Mouse (Mus musculus) megakaryocyte, embryonic 14.5 days (primary cell): Measurements from ENCODE around the gene Cryzl2. TPM values are rescaled to one million over a fixed set of nuclear protein-coding genes. Genes with fewer than 3 reads are reported as not detected.
A peak's percentile ranks its signal among the peaks of the same experiment; 100 is the strongest.

Experiments
- H3K27me3 ChIP-seq: replicated peaks from 2 replicates; pipeline ENCODE3; 2012; ENCODE audit warnings: inconsistent platforms
- H3K36me3 ChIP-seq: replicated peaks from 2 replicates; pipeline ENCODE3; 2012; ENCODE audit warnings: low read length, inconsistent platforms, mixed read lengths
- H3K4me1 ChIP-seq: 2 replicates; pipeline ENCODE4 v1.6.1; 2012; ENCODE audit warnings: inconsistent platforms
- H3K4me3 ChIP-seq: replicated peaks from 2 replicates; pipeline ENCODE3; 2012; ENCODE audit warnings: moderate library complexity, mild to moderate bottlenecking, inconsistent platforms
- H3K9me3 ChIP-seq: 2 replicates; pipeline ENCODE4 v1.6.1; 2012; ENCODE audit warnings: inconsistent platforms
- FLI1 ChIP-seq: IDR thresholded peaks from 2 replicates; pipeline ENCODE4 v1.6.1; 2012; ENCODE audit warnings: low read length, inconsistent platforms, mixed read lengths
- GATA1 ChIP-seq: IDR thresholded peaks from 3 replicates; pipeline ENCODE4 v1.6.1; 2012; ENCODE audit warnings: mixed read lengths, low read length, inconsistent platforms, borderline replicate concordance
- polyA plus RNA-seq: library from polyadenylated mRNA; stranded (reverse); fragments of >175 nt; gene quantifications from 2 replicates; pipeline ENCODE4 v1.2.3, GENCODE M21; 2012; ENCODE audit warnings: low replicate concordance; ENCODE audit not compliant: insufficient read depth

Cryzl2 gene
- polyA plus RNA-seq, 1 experiment = 2.2 TPM

DNA sequence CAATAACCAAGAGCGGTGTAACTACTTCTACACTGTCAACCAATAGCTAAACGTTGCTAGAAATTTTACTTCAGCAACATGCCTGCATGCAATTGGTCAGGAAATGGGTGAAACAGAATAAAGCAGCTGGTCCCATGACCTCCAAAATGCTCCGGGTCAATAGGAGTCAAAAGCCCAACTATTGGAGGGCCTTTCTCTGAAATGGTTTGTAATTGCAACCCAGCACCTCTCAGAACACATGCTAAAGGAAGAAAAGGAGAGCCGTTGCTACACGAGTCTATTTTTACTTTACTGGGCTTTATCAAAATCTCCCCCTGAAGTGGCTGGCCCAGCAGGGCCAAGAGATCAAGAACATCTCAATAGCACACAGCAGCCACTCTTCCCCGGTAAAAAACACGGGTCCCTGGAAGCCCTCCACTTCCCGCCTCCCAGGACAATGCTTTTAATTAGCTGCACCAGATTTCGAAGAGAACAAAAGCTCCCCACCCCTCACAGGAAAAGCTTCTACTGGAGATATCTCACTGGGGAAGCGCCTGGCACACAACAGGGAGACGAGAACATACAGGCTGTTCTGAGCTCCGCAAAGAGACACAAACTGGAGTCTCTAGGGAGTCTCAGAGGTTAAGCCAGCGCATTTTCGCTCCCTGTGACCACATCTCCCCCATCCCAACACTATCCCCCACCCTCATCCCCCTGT lies 15.2 kb upstream of the Cryzl2 start:
- Histone ChIP-seq H3K4me3 (peak overlapping the region; percentile 74), H3K4me1 (peaks cover 32% of the 10 kb centered on the region), H3K27me3 (no peaks in the 10 kb centered on the region), H3K9me3 (no peaks in the 10 kb centered on the region), H3K36me3 (no peaks in the 10 kb centered on the region)
- TF ChIP-seq GATA1 = no peak
- TF ChIP-seq FLI1 = no peak

DNA sequence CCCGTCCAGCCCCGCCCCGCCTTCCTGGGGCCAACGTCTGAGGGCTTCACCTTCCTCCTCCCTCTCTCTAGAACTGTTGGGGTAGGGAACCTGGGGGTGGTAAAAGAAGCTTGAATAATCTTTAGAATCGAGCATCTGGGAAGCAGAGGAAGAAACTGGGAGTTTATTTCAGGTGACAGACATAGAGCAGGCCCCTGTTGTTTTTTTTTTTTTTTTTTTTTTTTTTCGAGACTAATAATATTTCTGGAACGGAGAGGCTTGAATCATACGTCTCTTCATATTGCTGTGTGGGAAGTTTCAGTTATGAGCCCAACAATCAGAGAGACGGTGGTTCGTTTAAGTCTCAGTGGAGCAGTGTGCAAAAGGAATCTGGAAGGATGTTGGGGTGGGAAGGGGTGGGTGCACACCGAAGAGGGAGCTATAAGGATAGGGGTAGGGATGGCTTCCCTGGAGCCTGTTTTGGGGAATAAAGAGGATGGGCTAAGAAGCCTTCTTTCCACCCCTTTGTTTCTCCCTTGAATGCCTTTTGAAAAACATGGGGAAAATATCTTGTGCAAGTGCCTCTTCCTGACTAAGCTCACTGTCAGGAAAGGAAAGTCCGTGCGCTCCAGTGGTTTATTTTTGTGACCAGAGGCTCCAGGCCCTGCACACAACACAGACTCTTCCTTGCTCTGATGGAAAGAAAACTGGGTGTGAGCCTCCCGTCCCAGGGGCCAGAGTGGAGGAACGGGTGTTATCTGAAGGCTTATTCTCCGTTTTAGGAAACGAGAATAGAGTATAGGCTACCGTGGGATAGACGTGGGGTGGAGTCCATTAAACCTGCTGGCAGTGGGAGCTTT lies 14.4 kb upstream of the Cryzl2 start:
- H3K36me3 ChIP-seq = no peaks in the 10 kb centered on the region
- no peak for TF ChIP-seq FLI1
- TF ChIP-seq GATA1 = no peak
- H3K27me3 ChIP-seq = no peaks in the 10 kb centered on the region
- peaks cover 37% of the 10 kb centered on the region for H3K4me1 ChIP-seq
- no peaks in the 10 kb centered on the region for H3K9me3 ChIP-seq
- H3K4me3 ChIP-seq = peak overlapping the region; percentile 74

DNA sequence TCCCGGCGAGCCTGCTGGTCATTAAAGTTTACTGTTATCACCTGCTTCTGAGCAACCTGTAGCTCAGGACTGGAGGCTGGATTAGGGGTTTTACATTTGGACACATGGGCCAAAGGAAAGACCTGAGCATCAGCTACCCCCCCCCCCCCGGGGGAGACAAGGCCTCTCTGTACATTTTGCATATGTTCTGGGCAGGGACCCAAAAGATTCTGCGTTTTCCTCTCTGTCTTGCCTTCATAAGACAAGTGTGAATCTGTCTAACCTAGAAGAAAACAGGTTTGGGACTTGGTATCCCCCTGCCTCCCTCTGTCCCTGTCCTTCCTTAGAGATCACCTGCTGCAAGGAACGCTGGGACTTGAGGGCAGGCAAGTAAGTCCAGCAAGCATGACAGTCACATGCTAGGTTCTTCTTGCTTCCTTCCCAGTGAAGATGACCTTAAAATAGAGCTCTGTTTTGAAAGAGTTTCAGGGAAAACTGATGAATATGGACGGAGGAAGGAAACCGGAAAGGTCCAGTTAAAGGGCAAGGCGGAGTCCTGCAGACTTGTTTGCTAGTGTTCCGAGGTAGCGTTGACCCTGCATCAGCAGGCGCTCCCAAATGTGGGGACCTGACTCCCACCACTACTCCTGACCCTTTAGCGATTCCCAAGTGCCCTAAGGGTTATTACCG lies 13.6 kb upstream of the Cryzl2 start:
- peaks cover 42% of the 10 kb centered on the region for H3K4me1 ChIP-seq
- H3K36me3 ChIP-seq = no peaks in the 10 kb centered on the region
- no peak for TF ChIP-seq GATA1
- no peak for TF ChIP-seq FLI1
- H3K27me3 ChIP-seq = peaks cover 2% of the 10 kb centered on the region
- no peak overlapping the region for H3K4me3 ChIP-seq
- no peaks in the 10 kb centered on the region for H3K9me3 ChIP-seq

DNA sequence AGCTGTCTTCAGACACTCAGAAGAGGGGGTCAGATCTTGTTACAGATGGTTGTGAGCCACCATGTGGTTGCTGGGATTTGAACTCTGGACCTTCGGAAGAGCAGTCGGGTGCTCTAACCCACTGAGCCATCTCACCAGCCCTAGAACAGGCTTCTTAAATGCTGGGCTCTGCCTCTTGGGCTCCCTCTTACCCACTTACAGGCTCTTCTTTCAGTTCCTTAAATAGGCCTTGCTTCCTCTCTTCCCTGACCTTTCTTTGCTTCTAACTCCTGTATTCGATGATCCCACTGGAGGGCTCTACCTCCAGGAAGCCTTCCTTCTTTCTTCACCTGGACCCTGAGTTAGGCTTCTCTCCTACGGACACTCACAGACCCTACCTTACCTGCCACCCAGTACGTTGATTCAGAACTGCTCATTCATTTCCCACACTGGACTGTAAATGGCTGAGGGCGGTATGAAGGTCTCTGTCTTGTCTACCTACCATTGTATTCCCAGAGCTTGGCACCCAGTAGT lies 12.9 kb upstream of the Cryzl2 start:
- peaks cover 46% of the 10 kb centered on the region for H3K4me1 ChIP-seq
- H3K27me3 ChIP-seq = peaks cover 2% of the 10 kb centered on the region
- no peak for TF ChIP-seq GATA1
- H3K9me3 ChIP-seq = no peaks in the 10 kb centered on the region
- no peak overlapping the region for H3K4me3 ChIP-seq
- no peaks in the 10 kb centered on the region for H3K36me3 ChIP-seq

DNA sequence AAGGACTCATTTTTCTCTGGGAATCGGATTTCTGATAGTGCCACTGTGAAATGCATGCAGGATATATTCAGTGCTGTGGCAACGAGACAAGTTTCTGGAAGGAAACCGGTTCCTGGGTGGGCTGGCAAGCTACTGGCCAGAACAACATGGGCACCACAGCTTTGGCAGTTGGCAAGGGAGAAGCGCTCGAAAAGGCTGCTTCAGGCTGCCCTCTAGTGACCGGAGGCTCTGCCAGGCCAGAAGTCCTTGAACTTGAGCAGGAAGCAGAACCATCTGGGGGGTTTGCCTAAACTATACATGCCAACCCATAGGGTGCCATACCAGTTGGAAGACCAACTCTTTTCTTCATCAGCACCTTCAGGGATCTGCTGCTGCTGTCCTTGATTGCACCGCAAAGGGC lies 12.1 kb upstream of the Cryzl2 start:
- no peak for TF ChIP-seq GATA1
- no peak for TF ChIP-seq FLI1
- no peak overlapping the region for H3K4me3 ChIP-seq
- peaks cover 46% of the 10 kb centered on the region for H3K4me1 ChIP-seq
- H3K36me3 ChIP-seq = no peaks in the 10 kb centered on the region
- peaks cover 2% of the 10 kb centered on the region for H3K27me3 ChIP-seq
- no peaks in the 10 kb centered on the region for H3K9me3 ChIP-seq

DNA sequence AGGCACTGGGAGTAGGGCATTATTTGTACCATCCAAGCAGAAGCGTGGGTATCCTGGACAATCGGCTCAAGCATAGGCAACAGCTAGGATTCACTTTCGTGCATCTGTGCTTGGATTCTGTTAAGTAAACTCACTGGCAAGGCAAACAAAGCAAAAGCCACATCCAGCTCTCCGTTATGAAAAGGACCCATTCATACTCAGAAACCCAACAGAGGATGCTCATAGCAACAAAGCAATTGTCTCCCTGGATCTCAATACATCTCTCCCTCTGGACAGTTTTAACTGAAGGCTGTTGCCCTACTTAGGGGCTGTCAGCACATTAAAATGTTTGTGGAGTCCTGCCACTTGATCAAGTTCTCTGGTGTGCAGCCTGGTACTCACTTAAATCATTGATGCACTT lies 11.2 kb upstream of the Cryzl2 start:
- TF ChIP-seq GATA1 = no peak
- no peak for TF ChIP-seq FLI1
- Histone ChIP-seq H3K4me1 (peaks cover 46% of the 10 kb centered on the region), H3K9me3 (no peaks in the 10 kb centered on the region), H3K36me3 (no peaks in the 10 kb centered on the region), H3K4me3 (no peak overlapping the region), H3K27me3 (peaks cover 2% of the 10 kb centered on the region)

DNA sequence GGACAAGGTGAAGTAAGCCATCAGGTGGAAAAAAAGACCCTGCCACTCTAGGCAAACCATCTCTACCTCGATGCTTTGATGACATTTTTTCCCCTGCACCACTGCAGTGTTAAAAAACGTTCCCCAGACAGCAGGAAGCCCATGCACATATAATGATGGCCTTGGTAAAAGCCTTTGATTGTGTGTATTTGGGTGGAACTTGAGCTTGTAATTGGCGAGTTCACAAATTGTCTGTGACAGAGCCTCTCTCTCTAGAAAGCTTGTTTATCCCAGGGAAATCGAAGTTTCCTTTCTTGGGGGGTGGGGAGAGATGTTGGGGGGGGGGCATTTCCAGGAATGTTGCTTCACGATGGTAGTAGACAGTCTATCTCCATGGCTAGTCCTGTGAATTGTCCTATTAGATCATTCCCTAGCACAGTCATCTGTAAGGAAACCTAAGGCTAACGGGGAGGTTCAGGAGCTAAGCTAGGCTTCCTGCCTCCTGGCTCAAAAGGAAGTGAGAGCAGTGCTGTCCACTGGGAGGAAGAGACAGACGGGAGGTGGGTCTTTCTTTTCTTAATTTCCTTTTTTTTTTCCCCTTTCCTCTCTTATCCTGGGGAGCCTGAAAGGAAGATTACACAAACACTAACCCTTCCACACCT lies 10.1 kb upstream of the Cryzl2 start:
- peaks cover 41% of the 10 kb centered on the region for H3K4me1 ChIP-seq
- TF ChIP-seq GATA1 = no peak
- no peak for TF ChIP-seq FLI1
- H3K9me3 ChIP-seq = no peaks in the 10 kb centered on the region
- peaks cover 2% of the 10 kb centered on the region for H3K27me3 ChIP-seq
- no peaks in the 10 kb centered on the region for H3K36me3 ChIP-seq
- no peak overlapping the region for H3K4me3 ChIP-seq

DNA sequence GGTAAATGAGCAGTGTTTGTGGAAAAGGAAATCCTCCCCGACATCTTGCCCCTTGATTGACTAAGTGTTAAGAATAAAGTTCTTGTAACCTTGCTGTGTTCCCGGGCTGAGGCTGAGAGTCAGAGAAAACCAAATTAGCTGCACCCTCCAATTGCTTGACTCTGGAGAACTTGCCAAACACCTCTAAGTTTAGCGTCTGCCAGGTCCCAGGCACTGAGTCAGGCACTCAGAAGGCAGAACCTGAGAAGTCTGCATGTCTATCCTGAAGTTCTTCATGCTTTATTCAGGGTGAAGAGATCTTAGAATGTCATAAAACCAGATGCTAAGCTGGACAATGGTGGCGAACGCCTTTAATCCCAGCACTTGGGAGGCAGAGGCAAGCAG lies 9.6 kb upstream of the Cryzl2 start:
- no peaks in the 10 kb centered on the region for H3K36me3 ChIP-seq
- TF ChIP-seq FLI1 (no peak), GATA1 (no peak)
- H3K4me1 ChIP-seq = peaks cover 37% of the 10 kb centered on the region
- peaks cover 2% of the 10 kb centered on the region for H3K27me3 ChIP-seq
- no peak overlapping the region for H3K4me3 ChIP-seq
- H3K9me3 ChIP-seq = no peaks in the 10 kb centered on the region

DNA sequence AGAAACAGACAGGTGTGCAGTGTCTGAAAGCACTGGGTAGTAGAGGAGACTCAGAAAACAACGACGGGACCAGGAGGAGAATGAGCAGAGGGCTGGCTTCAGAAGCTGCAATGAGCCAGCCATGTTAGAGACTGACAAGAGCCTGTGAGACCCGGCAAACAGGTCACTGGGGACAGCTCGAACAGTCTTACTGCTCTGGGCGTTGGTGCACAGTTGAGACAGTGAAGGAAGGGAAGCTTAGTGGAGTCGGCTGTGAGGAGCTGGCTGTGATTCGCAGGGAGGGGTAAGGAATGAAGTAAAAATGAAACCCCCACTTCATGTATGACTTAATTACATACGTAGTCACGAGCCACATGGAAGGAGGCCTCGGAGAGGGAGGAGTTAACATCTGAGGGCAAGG lies 8.8 kb upstream of the Cryzl2 start:
- Histone ChIP-seq H3K9me3 (no peaks in the 10 kb centered on the region), H3K27me3 (peaks cover 2% of the 10 kb centered on the region), H3K36me3 (no peaks in the 10 kb centered on the region), H3K4me1 (peaks cover 30% of the 10 kb centered on the region), H3K4me3 (no peak overlapping the region)
- no peak for TF ChIP-seq FLI1
